Mouse (Mus musculus) midbrain, embryonic 15.5 days (tissue): ENCODE data around the gene Itga8. TPM values are rescaled to one million over a fixed set of nuclear protein-coding genes. Genes with fewer than 3 reads are reported as not detected.

Experiments used
- ATAC-seq: fragments of 200-750 bp; cut with Nextera tagmentation; replicated peaks from 2 replicates; pipeline ENCODE4 v1.8.0; 2017; ENCODE audit warnings: moderate TSS enrichment
- H3K27ac ChIP-seq: fragments of 300-500 bp; sonication (generic); 2 replicates; pipeline ENCODE4 v1.5.1; 2015; ENCODE audit warnings: mild to moderate bottlenecking, inconsistent platforms
- H3K27me3 ChIP-seq: fragments of 300-500 bp; sonication (generic); replicated peaks from 2 replicates; pipeline ENCODE4 v1.6.1; 2015; ENCODE audit warnings: inconsistent platforms
- H3K36me3 ChIP-seq: fragments of 300-500 bp; sonication (generic); replicated peaks from 2 replicates; pipeline ENCODE4 v1.6.1; 2015; ENCODE audit warnings: inconsistent platforms
- H3K4me1 ChIP-seq: fragments of 300-500 bp; sonication (generic); 2 replicates; pipeline ENCODE4 v1.6.1; 2015; ENCODE audit warnings: inconsistent platforms
- H3K4me2 ChIP-seq: fragments of 300-500 bp; sonication (generic); 2 replicates; pipeline ENCODE4 v1.6.1; 2015; ENCODE audit warnings: inconsistent platforms, mild to moderate bottlenecking, moderate library complexity
- H3K4me3 ChIP-seq: fragments of 300-500 bp; sonication (generic); 2 replicates; pipeline ENCODE4 v1.5.1; 2015; ENCODE audit warnings: mild to moderate bottlenecking, inconsistent platforms
- H3K9ac ChIP-seq: fragments of 300-500 bp; sonication (generic); 2 replicates; pipeline ENCODE4 v1.6.1; 2015; ENCODE audit warnings: mild to moderate bottlenecking, inconsistent platforms
- H3K9me3 ChIP-seq: fragments of 300-500 bp; sonication (generic); 2 replicates; pipeline ENCODE4 v1.6.1; 2016; ENCODE audit warnings: inconsistent platforms
- WGBS: fragments of 180-500 bp; shearing (Covaris S2); methylation state at CpG from one replicate; pipeline ENCODE4 v1.1.7; 2015; ENCODE audit warnings: mixed read lengths; 5-methylcytosine and 5-hydroxymethylcytosine counted together
- polyA plus RNA-seq: library from polyadenylated mRNA; unstranded; fragments of >200 nt; fragmentation: Nextera tagmentation; extraction: Ambion mirVana; gene quantifications from 2 replicates; pipeline ENCODE4 v1.2.1, GENCODE M21; 2015

Itga8 gene
- polyA plus RNA-seq, 1 experiment from 2014 or later = 2.4 TPM

DNA sequence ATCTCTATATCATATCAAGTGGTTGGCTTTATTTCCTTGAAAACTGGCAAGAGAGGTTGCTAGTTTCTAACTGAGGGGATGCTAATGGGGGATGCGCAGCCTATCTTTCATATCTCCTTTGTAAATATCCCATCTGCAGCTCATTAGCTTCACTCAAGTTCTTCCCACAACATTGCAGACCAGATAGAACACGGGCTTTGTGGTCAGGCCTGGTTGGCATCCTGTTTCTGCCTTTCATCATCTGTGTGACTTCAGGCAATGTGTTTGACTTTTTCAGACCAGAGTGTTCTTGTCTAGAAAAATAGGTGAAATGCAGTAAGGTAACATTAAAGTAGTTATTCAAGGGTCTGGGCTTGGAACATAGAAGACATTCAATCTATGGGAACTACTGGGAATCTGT is 121.1 kb downstream of the Itga8 start:
- no peaks in the 10 kb centered on the region for H3K27me3 ChIP-seq
- no peaks in the 10 kb centered on the region for H3K36me3 ChIP-seq
- no peak overlapping the region for H3K9ac ChIP-seq
- no peak for ATAC-seq
- H3K9me3 ChIP-seq = no peaks in the 10 kb centered on the region
- no peak overlapping the region for H3K4me2 ChIP-seq
- no peaks in the 10 kb centered on the region for H3K4me1 ChIP-seq
- no peak overlapping the region for H3K4me3 ChIP-seq
- 90% methylated on average over 2 of the region's 2 CpGs for WGBS
- no peak overlapping the region for H3K27ac ChIP-seq

DNA sequence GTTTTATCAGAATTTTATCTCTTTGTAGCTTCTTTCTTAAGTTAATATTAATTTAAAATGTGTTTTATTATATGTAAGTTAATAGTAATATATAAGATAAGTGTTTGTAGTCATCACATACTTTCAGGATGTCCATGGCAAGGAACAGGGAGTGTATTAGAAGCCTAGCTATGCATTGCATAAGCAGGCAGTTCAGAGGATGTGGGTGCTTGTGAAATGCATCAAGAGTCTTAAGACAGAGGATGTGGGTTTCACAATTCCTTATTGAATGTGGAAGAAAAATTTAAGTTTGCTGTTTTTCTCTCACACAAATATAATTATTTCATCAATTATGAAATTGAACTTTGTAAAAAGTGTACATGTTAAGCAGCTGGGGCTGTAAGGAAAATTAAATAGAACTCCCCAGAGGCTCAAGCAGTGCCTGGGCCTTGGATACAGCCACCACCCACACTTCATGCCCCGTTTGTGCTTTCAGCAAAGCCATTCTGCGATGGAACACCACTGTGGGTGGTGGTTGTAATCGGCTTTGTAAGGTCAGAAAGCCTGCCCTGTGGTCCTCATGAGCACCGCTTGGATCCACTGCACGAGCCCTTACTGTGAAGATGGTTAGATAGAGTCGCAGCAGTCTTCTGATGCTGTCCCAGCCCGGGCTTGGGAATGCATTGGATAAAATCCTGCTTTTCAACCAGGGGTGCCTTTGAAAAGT is 126.8 kb downstream of the Itga8 start:
- Histone ChIP-seq H3K4me2 (no peak overlapping the region), H3K4me1 (no peaks in the 10 kb centered on the region), H3K4me3 (no peak overlapping the region), H3K27me3 (no peaks in the 10 kb centered on the region), H3K27ac (no peak overlapping the region), H3K36me3 (no peaks in the 10 kb centered on the region), H3K9me3 (no peaks in the 10 kb centered on the region), H3K9ac (no peak overlapping the region)
- no peak for ATAC-seq
- whole genome bisulfite sequencing = 39% methylated on average over 7 of the region's 7 CpGs

DNA sequence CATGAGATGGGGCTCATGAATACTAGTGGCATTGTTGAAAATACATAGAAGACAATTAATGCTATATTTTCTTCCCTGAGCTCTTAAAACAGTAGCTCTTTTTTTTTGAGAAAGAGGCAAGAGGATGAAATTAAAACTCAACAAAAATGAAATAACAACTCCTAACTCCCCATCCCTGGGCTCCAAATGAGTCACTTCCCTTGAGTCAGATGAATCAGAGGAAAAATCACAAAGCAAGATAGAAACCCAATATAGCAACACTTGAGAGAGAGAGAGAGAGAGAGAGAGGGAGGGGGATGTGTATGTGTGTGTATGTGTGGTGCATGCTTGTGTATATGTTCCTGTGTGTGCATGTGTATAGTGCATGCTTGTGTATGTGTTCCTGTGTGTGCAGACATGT is 131.5 kb downstream of the Itga8 start:
- Histone ChIP-seq H3K9ac (no peak overlapping the region), H3K4me3 (no peak overlapping the region), H3K27me3 (no peaks in the 10 kb centered on the region), H3K4me2 (no peak overlapping the region), H3K9me3 (no peaks in the 10 kb centered on the region), H3K4me1 (no peaks in the 10 kb centered on the region), H3K27ac (no peak overlapping the region), H3K36me3 (no peaks in the 10 kb centered on the region)
- ATAC-seq = no peak

DNA sequence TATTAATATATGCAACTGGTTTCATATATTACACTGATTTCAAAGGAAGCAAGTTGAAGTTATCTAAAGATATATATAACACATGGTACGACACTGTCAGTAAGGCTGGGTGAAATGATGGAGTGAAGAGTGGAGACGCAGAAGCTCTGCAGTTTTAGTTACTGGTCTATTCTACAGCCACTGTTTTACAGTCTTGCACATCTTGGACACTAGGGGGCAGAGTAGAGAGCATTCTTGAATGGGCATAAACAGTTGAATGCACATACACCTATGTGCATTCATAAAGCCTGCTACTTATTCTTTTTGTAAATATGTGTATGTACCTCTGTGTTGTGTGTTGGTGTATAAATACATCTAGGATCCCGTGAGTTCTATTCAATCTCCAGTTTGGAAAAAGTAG is 141.2 kb downstream of the Itga8 start:
- Histone ChIP-seq H3K4me3 (no peak overlapping the region), H3K36me3 (no peaks in the 10 kb centered on the region), H3K4me1 (no peaks in the 10 kb centered on the region), H3K27ac (no peak overlapping the region), H3K9ac (no peak overlapping the region), H3K27me3 (no peaks in the 10 kb centered on the region), H3K4me2 (no peak overlapping the region), H3K9me3 (no peaks in the 10 kb centered on the region)
- 83% methylated on average over 3 of the region's 3 CpGs for WGBS
- no peak for ATAC-seq

DNA sequence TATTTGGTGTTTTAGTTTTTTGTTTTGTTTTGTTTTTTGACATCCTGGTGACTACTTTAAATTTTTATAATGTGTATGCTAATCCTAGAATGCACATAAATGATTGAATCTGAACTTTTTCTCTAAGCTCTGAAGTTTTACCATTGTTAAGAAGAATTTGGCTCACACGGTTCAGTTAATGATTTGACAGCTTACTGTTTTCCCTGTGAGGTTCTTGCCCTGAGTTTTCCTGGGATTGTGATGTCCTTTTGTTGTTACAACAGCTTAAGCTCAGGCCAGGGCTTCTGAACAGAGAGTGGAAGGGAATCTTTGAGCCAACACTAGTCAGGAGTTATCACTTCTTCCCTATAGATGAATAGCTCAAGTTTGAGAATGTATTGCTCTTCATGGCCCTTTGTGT is 144.7 kb downstream of the Itga8 start:
- no peak overlapping the region for H3K4me3 ChIP-seq
- no peaks in the 10 kb centered on the region for H3K4me1 ChIP-seq
- H3K9ac ChIP-seq = no peak overlapping the region
- no peak overlapping the region for H3K27ac ChIP-seq
- no peaks in the 10 kb centered on the region for H3K36me3 ChIP-seq
- ATAC-seq = no peak
- H3K27me3 ChIP-seq = no peaks in the 10 kb centered on the region
- no peaks in the 10 kb centered on the region for H3K9me3 ChIP-seq
- no peak overlapping the region for H3K4me2 ChIP-seq
- 57% methylated on average over 1 of the region's 1 CpGs for WGBS

DNA sequence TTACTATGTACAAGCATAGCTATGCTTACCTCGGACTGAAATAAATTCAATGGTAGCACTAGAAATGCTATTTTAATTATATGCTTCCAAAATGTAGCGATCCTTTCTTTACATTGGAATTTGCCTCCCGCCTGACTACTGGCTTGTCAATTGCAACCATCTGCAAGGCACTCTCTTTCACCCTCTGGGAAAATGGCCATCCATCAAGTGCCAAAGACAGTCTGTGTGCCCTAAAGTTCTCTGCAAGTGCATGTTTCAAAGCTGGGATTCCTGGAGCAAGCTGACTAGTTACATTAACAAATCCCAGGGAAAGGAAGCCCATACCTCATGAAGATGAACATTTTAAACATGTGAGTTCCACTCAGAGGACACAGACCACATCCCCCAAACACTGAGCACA is 145.3 kb downstream of the Itga8 start:
- Histone ChIP-seq H3K9ac (no peak overlapping the region), H3K36me3 (no peaks in the 10 kb centered on the region), H3K4me3 (no peak overlapping the region), H3K4me2 (no peak overlapping the region), H3K4me1 (no peaks in the 10 kb centered on the region), H3K9me3 (no peaks in the 10 kb centered on the region), H3K27me3 (no peaks in the 10 kb centered on the region), H3K27ac (no peak overlapping the region)
- WGBS = 86% methylated on average over 3 of the region's 3 CpGs
- ATAC-seq = no peak

DNA sequence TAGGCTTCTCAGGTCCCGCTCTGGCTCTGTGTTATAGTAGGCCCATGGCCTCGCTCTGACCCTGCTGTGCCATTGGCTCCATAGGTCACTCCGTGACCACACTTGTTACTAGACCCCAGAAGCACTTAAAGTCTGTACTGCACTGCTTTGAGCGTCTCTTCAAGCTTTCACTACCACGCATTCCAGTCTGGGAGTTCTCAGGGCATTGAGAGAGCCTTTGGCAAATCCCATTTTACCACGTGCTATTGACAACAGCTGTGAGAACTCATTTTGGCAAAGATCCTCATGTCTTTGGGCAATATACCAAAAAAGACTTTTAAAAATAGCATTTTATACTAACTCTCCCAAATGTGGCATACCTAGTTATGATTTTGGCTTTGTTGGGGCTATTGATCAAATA is 147.0 kb downstream of the Itga8 start:
- Histone ChIP-seq H3K36me3 (no peaks in the 10 kb centered on the region), H3K27me3 (no peaks in the 10 kb centered on the region), H3K4me2 (no peak overlapping the region), H3K4me3 (no peak overlapping the region), H3K9me3 (no peaks in the 10 kb centered on the region), H3K27ac (no peak overlapping the region), H3K9ac (no peak overlapping the region), H3K4me1 (no peaks in the 10 kb centered on the region)
- no peak for ATAC-seq
- WGBS = 90% methylated on average over 6 of the region's 6 CpGs

DNA sequence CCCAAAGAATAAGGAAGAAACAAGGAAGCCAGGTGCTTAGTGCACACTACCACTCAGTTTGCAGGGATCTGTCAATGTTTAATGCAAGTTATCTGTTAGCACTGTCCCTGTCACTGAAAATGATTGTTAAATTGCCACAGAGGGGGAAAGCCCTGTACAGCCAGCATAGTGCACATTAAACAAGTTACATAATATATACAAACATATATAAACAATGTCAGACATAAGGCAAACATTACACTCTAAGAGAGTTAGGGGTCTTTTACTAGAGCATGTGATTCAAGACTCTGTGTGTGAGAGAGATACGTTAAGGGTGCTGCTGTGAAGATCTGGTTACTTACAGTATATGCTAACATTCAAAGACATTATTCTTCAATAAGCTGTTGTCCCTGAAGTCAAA is 148.2 kb downstream of the Itga8 start:
- no peak for ATAC-seq
- no peak overlapping the region for H3K4me2 ChIP-seq
- H3K4me3 ChIP-seq = no peak overlapping the region
- no peaks in the 10 kb centered on the region for H3K36me3 ChIP-seq
- H3K9ac ChIP-seq = no peak overlapping the region
- no peak overlapping the region for H3K27ac ChIP-seq
- no peaks in the 10 kb centered on the region for H3K27me3 ChIP-seq
- no peaks in the 10 kb centered on the region for H3K9me3 ChIP-seq
- WGBS = 89% methylated on average over 1 of the region's 1 CpGs
- H3K4me1 ChIP-seq = no peaks in the 10 kb centered on the region

DNA sequence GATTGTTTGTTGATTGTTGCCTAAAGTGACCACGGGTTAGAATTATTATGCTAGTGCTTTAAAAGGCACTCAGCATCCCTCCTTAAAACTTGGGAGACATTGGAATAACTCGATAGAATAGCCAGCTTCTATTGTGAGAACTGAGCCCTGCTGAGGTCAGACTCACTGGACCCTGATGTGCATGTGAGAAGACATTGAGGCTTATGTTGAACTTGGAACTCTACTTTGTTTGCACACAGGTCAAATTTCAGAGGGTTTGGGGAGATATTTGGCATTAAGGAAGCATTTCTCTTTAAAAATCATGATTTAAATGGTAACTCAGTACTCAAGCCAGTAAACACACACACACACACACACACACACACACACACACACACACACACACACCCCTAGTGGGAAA is 153.8 kb downstream of the Itga8 start:
- no peak for ATAC-seq
- H3K36me3 ChIP-seq = no peaks in the 10 kb centered on the region
- no peaks in the 10 kb centered on the region for H3K4me1 ChIP-seq
- 70% methylated on average over 2 of the region's 2 CpGs for WGBS
- no peak overlapping the region for H3K4me3 ChIP-seq
- no peaks in the 10 kb centered on the region for H3K27me3 ChIP-seq
- H3K9ac ChIP-seq = no peak overlapping the region
- no peak overlapping the region for H3K27ac ChIP-seq
- H3K9me3 ChIP-seq = no peaks in the 10 kb centered on the region
- H3K4me2 ChIP-seq = no peak overlapping the region

DNA sequence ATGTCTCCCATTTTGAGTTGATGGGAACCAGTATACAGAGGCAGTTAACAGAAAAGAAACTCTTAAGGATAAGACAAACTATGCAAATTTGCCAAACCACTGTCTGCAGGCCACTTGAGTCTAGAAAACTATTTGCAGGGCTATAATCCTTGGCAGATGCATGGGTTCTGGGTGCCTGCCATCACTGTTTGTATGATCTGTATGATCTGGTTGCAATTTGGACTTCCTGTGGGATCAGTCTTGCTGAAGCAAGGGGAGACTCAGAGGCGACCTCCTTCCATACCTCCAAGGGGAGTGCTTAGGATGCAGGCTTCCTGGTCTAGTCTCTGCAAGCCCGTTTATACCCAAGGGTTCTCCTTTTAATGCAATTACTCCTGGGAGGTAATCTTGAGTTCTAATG is 155.1 kb downstream of the Itga8 start:
- 73% methylated on average over 2 of the region's 2 CpGs for WGBS
- Histone ChIP-seq H3K4me3 (no peak overlapping the region), H3K4me1 (no peaks in the 10 kb centered on the region), H3K9me3 (no peaks in the 10 kb centered on the region), H3K27me3 (no peaks in the 10 kb centered on the region), H3K36me3 (no peaks in the 10 kb centered on the region), H3K27ac (no peak overlapping the region), H3K4me2 (no peak overlapping the region), H3K9ac (no peak overlapping the region)
- no peak for ATAC-seq

DNA sequence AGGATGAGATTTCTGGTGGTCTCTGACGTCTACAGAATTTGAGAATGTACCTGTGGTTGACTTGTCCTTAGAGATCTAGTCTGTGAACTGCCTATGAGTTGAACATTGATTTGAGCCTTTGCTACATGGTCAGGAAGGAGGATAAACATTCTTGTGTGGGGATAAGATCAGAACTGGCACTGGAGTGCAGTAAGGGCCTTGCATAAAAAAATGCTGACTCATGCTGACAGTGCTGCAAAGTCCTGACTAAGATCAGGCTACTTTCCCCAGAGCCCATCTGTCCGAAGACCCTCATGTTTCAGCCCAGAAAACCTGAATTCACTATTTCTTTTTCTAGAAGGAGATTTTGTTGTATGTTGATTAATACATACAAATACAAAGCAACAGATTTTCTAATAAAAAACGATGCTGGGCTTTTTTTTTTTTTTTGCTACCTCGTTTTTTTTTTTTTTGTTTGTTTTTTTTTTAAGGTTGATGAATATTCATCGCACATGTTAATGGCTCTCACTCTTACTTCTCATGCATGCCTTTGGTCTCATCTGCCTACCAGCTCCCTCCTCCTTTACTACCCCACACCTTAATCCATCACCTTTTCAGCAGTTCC is 162.9 kb downstream of the Itga8 start:
- WGBS = 81% methylated on average over 5 of the region's 5 CpGs

DNA sequence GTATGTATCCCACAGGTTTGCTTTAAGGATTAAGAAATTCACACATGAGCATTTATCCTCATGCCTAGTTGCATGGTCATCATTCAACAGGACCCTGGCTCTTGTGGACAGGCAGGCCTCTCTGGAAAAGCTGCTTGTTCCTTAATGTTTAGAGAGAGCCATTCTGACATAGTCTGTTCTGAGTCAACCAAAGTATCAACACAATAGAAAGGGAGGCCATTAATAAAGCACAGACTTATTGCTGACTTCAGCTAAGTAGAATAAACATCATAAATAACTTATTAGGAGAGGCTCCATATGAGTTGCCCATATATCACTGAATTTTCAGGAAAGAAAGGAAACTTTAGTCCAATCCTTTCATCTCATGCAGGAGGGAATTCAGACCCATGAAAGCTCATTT is 175.1 kb downstream of the Itga8 start:
- ATAC-seq = no peak
- no peaks in the 10 kb centered on the region for H3K4me1 ChIP-seq
- H3K9ac ChIP-seq = no peak overlapping the region
- H3K4me2 ChIP-seq = no peak overlapping the region
- no peaks in the 10 kb centered on the region for H3K9me3 ChIP-seq
- no peaks in the 10 kb centered on the region for H3K36me3 ChIP-seq
- no peak overlapping the region for H3K27ac ChIP-seq
- no peaks in the 10 kb centered on the region for H3K27me3 ChIP-seq
- no peak overlapping the region for H3K4me3 ChIP-seq

More for the DNA sequence above, 162.9 kb downstream of the Itga8 start:
- Histone ChIP-seq H3K27me3 (no peaks in the 10 kb centered on the region), H3K4me3 (no peak overlapping the region), H3K4me1 (no peaks in the 10 kb centered on the region), H3K9ac (no peak overlapping the region), H3K36me3 (no peaks in the 10 kb centered on the region), H3K9me3 (no peaks in the 10 kb centered on the region), H3K4me2 (no peak overlapping the region), H3K27ac (no peak overlapping the region)
- ATAC-seq = no peak

DNA sequence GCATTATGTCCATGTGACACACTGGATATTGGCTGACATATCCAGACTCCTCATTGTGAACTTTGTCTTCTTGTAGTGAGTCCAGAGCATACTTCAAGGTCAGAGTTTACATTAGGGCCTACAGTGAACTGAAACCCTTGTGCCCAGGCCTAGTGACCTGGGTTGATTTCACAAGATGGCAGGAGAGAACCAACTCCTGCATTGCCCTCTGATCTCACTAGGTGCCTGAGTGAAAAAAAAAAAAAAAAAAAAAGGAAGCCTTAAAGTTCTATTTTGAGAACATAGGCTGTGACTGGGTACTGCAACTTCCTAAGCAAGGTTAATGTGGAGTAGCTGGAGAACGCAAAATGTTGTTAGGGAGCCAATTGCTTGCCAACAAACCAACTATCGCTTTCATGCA is 186.2 kb downstream of the Itga8 start:
- H3K9me3 ChIP-seq = no peaks in the 10 kb centered on the region
- H3K36me3 ChIP-seq = no peaks in the 10 kb centered on the region
- H3K9ac ChIP-seq = no peak overlapping the region
- no peak overlapping the region for H3K4me3 ChIP-seq
- no peak for ATAC-seq
- no peaks in the 10 kb centered on the region for H3K4me1 ChIP-seq
- WGBS = 95% methylated on average over 2 of the region's 2 CpGs
- H3K4me2 ChIP-seq = no peak overlapping the region
- H3K27me3 ChIP-seq = no peaks in the 10 kb centered on the region
- no peak overlapping the region for H3K27ac ChIP-seq
